Mouse (Mus musculus) heart, postnatal 25 days (tissue): ENCODE measurements around the gene Shq1. TPM values are rescaled to one million over a fixed set of nuclear protein-coding genes. Genes with fewer than 3 reads are reported as not detected.

ENCODE experiments used
- DNase-seq: peaks from one replicate; pipeline ENCODE4 v3.0.0; 2022; ENCODE audit warnings: low spot score
- intact Hi-C: fragments of 180-260 bp; cut with DNase I; formaldehyde crosslinking; loops from one replicate; pipeline ENCODE4 v1.15.1; 2025
- total RNA-seq, 2 experiments: library from RNA; stranded (reverse); gene quantifications; 2 replicates each; pipeline ENCODE4 v1.2.3; 2021

Gene Shq1
- total RNA-seq, 2 experiments from 2014 or later, result 2.8 to 3.2 TPM

- no peak for DNase-seq
- intact Hi-C loops, result no loop called here
Observed at GRCm38 (mm10) chr6:100610182-100610581, 60.8 kb downstream of the Shq1 start.

DNA sequence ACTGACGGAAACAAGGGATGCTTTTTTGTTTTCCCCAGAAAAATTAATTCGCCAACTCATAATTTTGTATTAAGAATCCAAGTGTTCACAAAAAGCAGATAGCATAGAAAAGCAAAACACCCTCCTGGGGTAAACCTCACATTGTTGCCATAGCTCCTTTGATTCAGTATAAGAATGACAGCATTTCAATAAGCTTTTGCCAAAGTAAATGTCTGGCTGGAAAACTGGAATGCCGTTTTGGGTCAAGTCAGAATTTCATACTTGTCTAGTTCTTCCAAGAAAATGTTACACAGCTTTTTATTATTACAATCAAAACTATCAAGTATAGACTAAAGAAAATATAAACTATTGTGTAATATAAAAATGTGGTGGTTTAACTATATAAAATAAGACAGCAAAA lies 61.7 kb downstream of the Shq1 start:
- DNase-seq, result no peak
- intact Hi-C loops, result loop anchor here (5.0 kb wide), 1 partner anchor 33 kb away; no protein-coding TSS in a partner anchor

DNA sequence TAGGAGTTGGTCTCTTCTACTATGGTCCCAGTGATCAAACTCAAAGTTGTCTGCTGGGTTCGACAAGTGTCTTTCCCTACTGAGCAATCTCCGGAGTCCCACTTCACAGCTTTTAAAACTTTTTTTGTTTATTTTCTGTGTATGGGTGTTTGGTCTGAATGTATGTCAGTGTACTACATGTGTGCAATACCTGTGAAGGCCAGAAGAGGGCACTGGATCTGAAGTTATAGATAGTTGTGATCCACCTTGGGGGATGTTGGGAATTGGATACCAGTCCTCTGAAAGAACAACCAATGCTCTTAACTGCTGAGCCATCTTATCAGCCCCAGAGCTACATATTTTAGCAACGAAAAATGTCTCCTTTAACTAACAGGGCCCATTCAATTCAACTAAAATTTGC lies 62.5 kb downstream of the Shq1 start:
- no peak for DNase-seq
- intact Hi-C loops, result loop anchor here (5.0 kb wide), 1 partner anchor 34 kb away; no protein-coding TSS in a partner anchor

DNA sequence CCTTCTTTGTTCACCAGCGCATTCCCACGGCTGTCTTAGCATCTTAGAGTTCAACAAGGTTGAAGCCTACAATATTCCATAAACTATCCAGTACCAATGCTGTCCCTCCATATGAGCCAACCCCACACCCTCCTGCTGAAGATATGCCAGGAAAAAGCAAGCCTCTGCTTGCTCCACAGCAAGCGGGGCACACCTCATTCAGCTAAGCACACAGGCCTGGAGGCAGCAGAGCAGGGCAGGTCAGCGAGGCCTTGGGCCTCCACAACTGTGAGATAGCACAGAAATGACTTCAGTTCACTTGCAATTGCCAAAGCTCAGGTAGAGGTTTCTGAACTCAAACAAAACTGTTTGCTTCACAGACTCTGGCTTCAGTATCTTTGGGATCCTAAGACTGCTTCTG lies 64.2 kb downstream of the Shq1 start:
- no peak for DNase-seq
- intact Hi-C loops, result loop anchor here (5.0 kb wide), 1 partner anchor 35 kb away; no protein-coding TSS in a partner anchor

- intact Hi-C loops, result no loop called here
- no peak for DNase-seq
Observed at GRCm38 (mm10) chr6:100603702-100604101, 67.3 kb downstream of the Shq1 start.

DNA sequence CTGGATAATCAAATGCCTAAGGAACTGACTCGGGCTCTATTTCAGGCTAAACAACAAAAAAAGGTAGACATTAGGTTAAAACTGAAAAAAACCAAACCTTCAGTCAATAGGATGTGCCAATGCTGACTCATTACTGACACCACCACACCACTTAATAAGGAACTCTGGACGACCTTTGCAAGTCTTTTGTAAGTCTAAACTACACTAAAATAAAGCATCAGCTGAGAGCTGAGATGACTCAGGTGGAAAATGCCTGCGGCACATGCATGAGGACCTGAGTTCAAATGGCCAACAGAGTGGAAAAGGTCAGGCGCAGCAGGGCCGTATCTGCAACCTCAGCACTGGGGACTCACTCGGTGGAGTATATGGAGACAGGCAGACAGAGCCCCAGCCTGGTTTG lies 69.3 kb downstream of the Shq1 start:
- DNase-seq, result no peak
- intact Hi-C loops, result no loop called here

- no peak for DNase-seq
- intact Hi-C loops, result no loop called here
Observed at GRCm38 (mm10) chr6:100593857-100594256, 77.1 kb downstream of the Shq1 start.

DNA sequence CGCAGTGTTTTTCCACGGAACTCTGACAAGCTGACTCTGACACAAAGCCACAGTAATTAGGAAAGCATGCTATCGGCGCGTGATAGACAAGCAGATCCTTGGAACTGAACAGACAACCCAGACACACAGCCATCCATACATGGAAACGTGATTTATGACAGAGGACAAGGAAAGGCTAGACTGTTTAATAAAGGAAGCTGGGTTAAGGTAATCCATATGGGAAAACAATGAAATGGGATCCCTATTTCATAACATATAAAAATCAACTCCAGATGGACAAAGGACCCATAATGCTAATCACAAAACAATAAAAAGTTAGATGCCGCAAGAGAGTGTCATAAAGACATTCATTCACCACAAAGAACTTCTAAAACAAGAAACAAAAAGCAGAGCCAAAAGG lies 78.0 kb downstream of the Shq1 start:
- DNase-seq, result no peak

GRCm38 (mm10) chr6:100590602-100591001 lies 80.4 kb downstream of the Shq1 start:
- intact Hi-C loops, result no loop called here
- no peak for DNase-seq

More for the DNA sequence above, 78.0 kb downstream of the Shq1 start:
- intact Hi-C loops, result no loop called here

- no peak for DNase-seq
- intact Hi-C loops, result no loop called here
Observed at GRCm38 (mm10) chr6:100588876-100589275, 82.1 kb downstream of the Shq1 start.

GRCm38 (mm10) chr6:100586758-100587157 lies 84.2 kb downstream of the Shq1 start:
- DNase-seq, result no peak
- intact Hi-C loops, result no loop called here

DNA sequence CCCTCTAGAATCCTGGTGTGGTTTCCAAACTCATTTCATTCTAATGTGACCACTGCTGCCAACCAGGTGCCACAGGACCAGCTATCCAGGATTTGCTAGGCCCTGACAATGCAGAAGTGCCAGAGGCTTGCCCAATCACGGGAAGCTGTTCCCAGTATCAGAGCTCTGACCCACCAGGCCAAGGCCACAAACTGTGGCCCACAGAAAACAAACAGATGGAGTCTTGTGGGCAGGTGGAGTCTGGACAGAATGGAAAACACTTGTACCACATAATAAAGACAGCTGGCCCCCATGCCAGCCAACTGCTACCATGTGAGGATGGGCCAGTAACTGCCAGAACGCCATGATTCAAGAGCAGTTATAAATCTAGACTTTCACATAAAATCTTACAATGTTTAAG lies 89.0 kb downstream of the Shq1 start:
- intact Hi-C loops, result no loop called here

DNA sequence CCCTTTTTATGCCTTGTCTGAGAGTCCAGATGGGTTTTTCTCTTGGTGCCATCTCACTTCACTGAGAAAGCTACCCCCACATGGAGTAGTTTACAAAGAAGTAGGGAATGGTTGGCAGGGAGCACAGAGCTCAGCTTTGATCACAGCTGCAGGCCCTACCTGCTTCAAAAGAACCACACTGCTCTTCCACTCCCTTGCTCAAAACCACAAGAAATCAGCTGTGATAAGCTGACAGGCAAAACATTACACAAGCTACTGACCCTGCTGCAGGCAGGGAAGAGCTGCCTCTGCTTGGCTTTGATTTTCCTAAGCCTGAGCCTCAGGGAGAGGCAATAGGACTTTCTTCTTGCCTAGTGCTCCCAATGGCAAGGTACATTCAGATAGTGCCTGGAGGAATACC lies 89.9 kb downstream of the Shq1 start:
- no peak for DNase-seq
- intact Hi-C loops, result no loop called here

More for the DNA sequence above, 89.0 kb downstream of the Shq1 start:
- DNase-seq, result no peak

DNA sequence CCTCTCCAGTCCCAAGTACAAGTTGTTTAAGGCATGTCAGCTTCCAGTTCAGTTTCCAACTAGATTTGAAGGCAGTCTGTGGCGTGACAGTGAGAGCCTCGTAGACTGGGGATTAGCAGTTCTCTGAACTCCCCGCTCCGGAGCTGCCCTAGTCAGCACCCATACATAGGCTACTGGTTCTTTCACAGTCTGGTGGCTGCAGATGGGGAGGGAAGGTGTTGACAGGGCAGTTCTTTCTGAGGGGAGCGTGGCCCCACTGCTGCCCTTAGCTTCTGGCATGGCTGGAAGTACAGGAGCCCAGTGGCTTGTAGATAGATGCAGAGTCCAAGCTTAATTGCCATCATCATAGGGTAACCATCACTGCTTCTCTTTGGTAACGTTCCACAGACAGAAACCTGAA lies 93.4 kb downstream of the Shq1 start:
- intact Hi-C loops, result no loop called here
- no peak for DNase-seq

- intact Hi-C loops, result no loop called here
- DNase-seq, result no peak
Observed at GRCm38 (mm10) chr6:100576171-100576570, 94.8 kb downstream of the Shq1 start.

- no peak for DNase-seq
- intact Hi-C loops, result no loop called here
Observed at GRCm38 (mm10) chr6:100566774-100567173, 104.2 kb downstream of the Shq1 start.

GRCm38 (mm10) chr6:100564516-100564915 lies 106.4 kb downstream of the Shq1 start:
- intact Hi-C loops, result no loop called here
- no peak for DNase-seq

GRCm38 (mm10) chr6:100563552-100564341 lies 107.2 kb downstream of the Shq1 start:
- peak; percentile 28 for DNase-seq
- intact Hi-C loops, result no loop called here

GRCm38 (mm10) chr6:100562719-100563551 lies 108.0 kb downstream of the Shq1 start:
- no peak for DNase-seq
- intact Hi-C loops, result no loop called here

DNA sequence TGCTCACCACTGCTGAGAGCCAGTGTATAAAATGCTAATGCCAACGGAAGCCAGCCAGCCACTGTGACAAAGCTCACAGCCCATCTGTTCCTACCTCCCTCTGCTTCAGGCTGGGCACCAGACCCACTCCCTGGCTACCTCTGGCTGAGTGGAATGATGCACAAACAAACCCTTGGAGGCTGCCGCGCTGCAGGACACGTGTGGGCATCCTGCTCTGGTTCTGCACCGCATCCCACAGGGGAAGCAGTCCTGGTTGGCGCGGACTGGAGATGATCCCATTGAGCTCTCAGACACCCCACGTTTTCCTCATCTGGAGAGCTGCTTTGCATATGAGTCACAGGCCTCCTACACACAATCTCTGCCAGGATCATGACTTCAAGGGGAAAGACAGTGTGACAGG lies 112.9 kb downstream of the Shq1 start:
- intact Hi-C loops, result no loop called here
- no peak for DNase-seq
